Mouse (Mus musculus): Measurements from ENCODE around the gene Rps6ka6. TPM values are rescaled to one million over a fixed set of nuclear protein-coding genes. Genes with fewer than 3 reads are reported as not detected.

The Rps6ka6 gene
- polyA plus RNA-seq, 1 experiment from 2014 or later = 1.3 TPM

DNA sequence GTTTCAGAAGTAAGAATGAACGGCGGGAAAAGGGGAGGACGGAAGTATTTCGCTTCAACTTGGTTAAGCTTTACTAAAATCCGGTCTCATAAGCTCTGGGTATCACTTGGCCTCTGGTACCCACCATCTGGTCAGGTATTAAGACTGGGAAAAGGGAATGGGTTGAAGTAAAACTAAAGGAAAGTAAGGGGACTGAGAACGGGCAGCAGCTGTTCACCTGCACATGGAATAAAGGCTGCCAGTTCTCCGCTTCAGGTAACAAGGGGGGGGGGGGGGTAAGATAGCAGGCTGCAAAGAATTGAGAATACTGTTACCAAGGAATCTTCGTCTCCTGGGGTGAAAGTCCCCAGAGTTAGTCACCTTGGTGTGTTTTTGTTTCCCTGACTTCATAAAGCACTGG lies 75.7 kb downstream of the Rps6ka6 start:
- Histone ChIP-seq H3K27me3 (ENCODE audit: insufficient read depth, low read length) (no peaks in the 10 kb centered on the region), H3K4me1 (ENCODE audit: insufficient read depth) (no peaks in the 10 kb centered on the region), H3K9ac (replicated peaks) (no peak overlapping the region), H3K27ac (ENCODE audit: low read depth) (no peak overlapping the region), H3K4me3 (ENCODE audit: low read depth, low read length) (peak overlapping the region; percentile 54), H3K9me3 (ENCODE audit: low read length) (no peaks in the 10 kb centered on the region), H3K36me3 (replicated peaks; ENCODE audit: insufficient read depth, low read length) (no peaks in the 10 kb centered on the region), H3K4me2 (ENCODE audit: low read depth, low read length) (peak overlapping the region; percentile 81)
- ATAC-seq (no peak), DNase-seq (no peak)
- WGBS (ENCODE audit: insufficient replicate concordance) = 26% methylated on average over 8 of the region's 8 CpGs
- TF ChIP-seq CTCF (IDR thresholded peaks at IDR 0.05; ENCODE audit: low read depth) (no peak), EP300 (IDR thresholded peaks at IDR 0.05; ENCODE audit: low read depth) (no peak)

DNA sequence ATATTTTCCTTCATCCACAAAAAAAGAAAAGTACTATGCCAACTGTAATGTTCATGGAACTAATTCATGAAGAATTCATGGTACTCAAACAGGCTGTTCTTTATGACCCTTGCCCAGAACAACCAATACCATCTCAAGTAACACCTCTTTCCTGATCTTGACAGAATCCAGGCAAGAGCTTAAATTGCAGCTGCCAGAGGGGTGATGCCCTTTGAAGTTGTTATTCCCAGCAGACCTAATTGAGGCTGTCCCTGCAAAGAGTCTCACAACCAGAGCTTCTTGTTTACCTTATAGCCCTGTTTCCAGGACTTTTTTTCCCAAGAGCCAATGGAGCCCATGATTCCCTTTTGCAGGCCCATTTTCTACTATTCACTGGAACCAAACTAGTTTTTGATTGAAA lies 77.6 kb downstream of the Rps6ka6 start:
- ATAC-seq (no peak), DNase-seq (no peak)
- Histone ChIP-seq H3K27me3 (ENCODE audit: insufficient read depth, low read length) (no peaks in the 10 kb centered on the region), H3K27ac (ENCODE audit: low read depth) (no peak overlapping the region), H3K4me1 (ENCODE audit: insufficient read depth) (no peaks in the 10 kb centered on the region), H3K36me3 (replicated peaks; ENCODE audit: insufficient read depth, low read length) (no peaks in the 10 kb centered on the region), H3K9me3 (ENCODE audit: low read length) (no peaks in the 10 kb centered on the region), H3K9ac (replicated peaks) (no peak overlapping the region), H3K4me3 (ENCODE audit: low read depth, low read length) (no peak overlapping the region), H3K4me2 (ENCODE audit: low read depth, low read length) (no peak overlapping the region)
- TF ChIP-seq EP300 (IDR thresholded peaks at IDR 0.05; ENCODE audit: low read depth) (no peak), CTCF (IDR thresholded peaks at IDR 0.05; ENCODE audit: low read depth) (no peak)

DNA sequence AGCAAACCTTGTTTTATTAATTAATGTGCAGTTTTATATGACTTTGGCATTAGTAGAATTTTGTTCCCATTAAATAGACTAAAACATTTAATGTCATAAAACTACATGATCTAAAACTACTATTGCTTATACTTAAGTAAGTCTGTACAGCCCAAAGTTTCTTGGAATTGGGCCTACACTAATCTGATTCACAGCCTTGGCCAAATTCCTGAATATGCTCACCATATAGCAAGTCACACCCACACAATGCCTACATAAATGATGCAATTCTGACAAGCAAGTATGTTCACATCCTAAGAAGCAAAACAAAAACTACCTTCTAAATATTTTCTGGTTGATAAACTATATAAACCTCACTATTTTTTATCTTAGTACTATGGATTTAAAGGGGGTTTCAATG lies 101.2 kb downstream of the Rps6ka6 start:
- Histone ChIP-seq H3K27me3 (ENCODE audit: insufficient read depth, low read length) (no peaks in the 10 kb centered on the region), H3K4me1 (ENCODE audit: insufficient read depth) (no peaks in the 10 kb centered on the region), H3K9ac (replicated peaks) (no peak overlapping the region), H3K36me3 (replicated peaks; ENCODE audit: insufficient read depth, low read length) (no peaks in the 10 kb centered on the region), H3K4me2 (ENCODE audit: low read depth, low read length) (no peak overlapping the region), H3K9me3 (ENCODE audit: low read length) (no peaks in the 10 kb centered on the region), H3K4me3 (ENCODE audit: low read depth, low read length) (no peak overlapping the region), H3K27ac (ENCODE audit: low read depth) (no peak overlapping the region)
- DNase-seq (no peak), ATAC-seq (no peak)
- TF ChIP-seq CTCF (IDR thresholded peaks at IDR 0.05; ENCODE audit: low read depth) (no peak), EP300 (IDR thresholded peaks at IDR 0.05; ENCODE audit: low read depth) (no peak)

DNA sequence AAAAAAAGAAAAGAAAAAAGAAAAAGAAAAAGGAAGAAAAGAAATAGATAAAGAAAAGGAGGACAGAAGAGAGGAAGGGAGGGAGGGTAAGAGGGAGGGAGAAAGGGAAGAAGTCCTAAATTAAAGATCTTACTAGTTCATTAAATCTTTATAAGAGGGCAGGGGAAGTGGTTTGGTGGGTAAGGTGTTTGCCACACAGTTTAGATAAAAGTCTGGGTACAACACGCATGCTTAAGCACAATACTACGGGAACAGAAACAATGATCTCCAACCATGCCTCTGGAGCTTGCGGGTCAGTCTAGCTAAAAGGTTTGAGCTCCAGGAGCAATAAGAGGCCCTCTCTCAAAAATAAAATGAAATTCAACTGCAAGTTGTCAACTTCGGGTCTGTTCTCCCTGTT lies 123.0 kb downstream of the Rps6ka6 start:
- Histone ChIP-seq H3K4me1 (ENCODE audit: insufficient read depth) (no peaks in the 10 kb centered on the region), H3K9me3 (ENCODE audit: low read length) (no peaks in the 10 kb centered on the region), H3K36me3 (replicated peaks; ENCODE audit: insufficient read depth, low read length) (no peaks in the 10 kb centered on the region), H3K27ac (ENCODE audit: low read depth) (no peak overlapping the region), H3K4me2 (ENCODE audit: low read depth, low read length) (no peak overlapping the region), H3K27me3 (ENCODE audit: insufficient read depth, low read length) (no peaks in the 10 kb centered on the region), H3K4me3 (ENCODE audit: low read depth, low read length) (no peak overlapping the region), H3K9ac (replicated peaks) (no peak overlapping the region)
- no peak for TF ChIP-seq CTCF (IDR thresholded peaks at IDR 0.05; ENCODE audit: low read depth)
- no peak for TF ChIP-seq EP300 (IDR thresholded peaks at IDR 0.05; ENCODE audit: low read depth)
- DNase-seq = no peak
- WGBS (ENCODE audit: insufficient replicate concordance) = 77% methylated on average over 4 of the region's 4 CpGs
- ATAC-seq = no peak

DNA sequence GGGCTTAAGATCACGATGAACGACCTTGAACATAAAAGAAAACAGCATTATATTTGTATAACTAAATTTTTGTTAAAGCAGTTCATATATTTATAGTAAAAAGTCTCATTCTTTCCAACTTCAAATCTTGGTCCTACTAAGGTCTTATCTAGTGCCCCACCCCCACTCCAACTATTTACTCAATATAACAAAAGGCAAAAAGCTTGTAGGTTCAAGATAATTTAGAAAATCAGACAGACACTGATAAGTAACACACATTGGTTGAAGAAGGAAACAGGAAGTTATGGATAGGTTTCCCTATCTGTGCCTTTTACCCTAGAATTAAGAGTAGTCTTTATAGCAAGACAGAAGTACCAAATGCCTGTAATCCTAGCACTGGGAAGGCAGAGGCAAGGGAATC lies 132.9 kb downstream of the Rps6ka6 start:
- 77% methylated on average over 2 of the region's 2 CpGs for WGBS (ENCODE audit: insufficient replicate concordance)
- no peaks in the 10 kb centered on the region for H3K36me3 ChIP-seq (replicated peaks; ENCODE audit: insufficient read depth, low read length)

DNA sequence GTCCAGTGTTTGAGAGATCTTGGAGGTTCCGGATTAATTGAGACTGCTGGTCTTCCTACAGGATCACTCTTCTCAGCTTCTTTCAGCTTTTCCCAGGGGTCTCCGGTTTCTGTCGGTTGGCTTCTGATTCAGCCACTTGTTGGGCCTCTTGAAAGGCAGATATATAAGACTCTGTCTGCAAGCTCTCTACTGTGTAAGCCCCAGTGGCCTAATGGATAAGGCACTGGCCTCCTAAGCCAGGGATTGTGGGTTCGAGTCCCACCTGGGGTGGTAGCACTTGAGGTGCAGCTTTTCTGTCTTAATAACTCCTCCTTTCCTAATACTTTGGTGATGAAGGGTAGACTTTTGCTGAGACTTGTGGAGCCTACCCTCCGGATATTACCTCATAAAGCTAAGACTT lies 160.7 kb downstream of the Rps6ka6 start:
- Histone ChIP-seq H3K4me2 (ENCODE audit: low read depth, low read length) (no peak overlapping the region), H3K27ac (ENCODE audit: low read depth) (no peak overlapping the region), H3K36me3 (replicated peaks; ENCODE audit: insufficient read depth, low read length) (no peaks in the 10 kb centered on the region), H3K9me3 (ENCODE audit: low read length) (no peaks in the 10 kb centered on the region), H3K4me3 (ENCODE audit: low read depth, low read length) (no peak overlapping the region), H3K27me3 (ENCODE audit: insufficient read depth, low read length) (no peaks in the 10 kb centered on the region), H3K4me1 (ENCODE audit: insufficient read depth) (no peaks in the 10 kb centered on the region), H3K9ac (replicated peaks) (no peak overlapping the region)
- 74% methylated on average over 5 of the region's 5 CpGs for WGBS (ENCODE audit: insufficient replicate concordance)
- TF ChIP-seq CTCF (IDR thresholded peaks at IDR 0.05; ENCODE audit: low read depth) (no peak), EP300 (IDR thresholded peaks at IDR 0.05; ENCODE audit: low read depth) (no peak)
- ATAC-seq (no peak), DNase-seq (no peak)

More for the DNA sequence above, 132.9 kb downstream of the Rps6ka6 start:
- no peaks in the 10 kb centered on the region for H3K4me1 ChIP-seq (ENCODE audit: insufficient read depth)
- no peak overlapping the region for H3K9ac ChIP-seq (replicated peaks)
- H3K4me3 ChIP-seq (ENCODE audit: low read depth, low read length) = no peak overlapping the region
- no peak overlapping the region for H3K27ac ChIP-seq (ENCODE audit: low read depth)
- no peak for ATAC-seq
- TF ChIP-seq EP300 (IDR thresholded peaks at IDR 0.05; ENCODE audit: low read depth) (no peak), CTCF (IDR thresholded peaks at IDR 0.05; ENCODE audit: low read depth) (no peak)
- H3K9me3 ChIP-seq (ENCODE audit: low read length) = no peaks in the 10 kb centered on the region
- no peaks in the 10 kb centered on the region for H3K27me3 ChIP-seq (ENCODE audit: insufficient read depth, low read length)
- no peak for DNase-seq
- H3K4me2 ChIP-seq (ENCODE audit: low read depth, low read length) = no peak overlapping the region

DNA sequence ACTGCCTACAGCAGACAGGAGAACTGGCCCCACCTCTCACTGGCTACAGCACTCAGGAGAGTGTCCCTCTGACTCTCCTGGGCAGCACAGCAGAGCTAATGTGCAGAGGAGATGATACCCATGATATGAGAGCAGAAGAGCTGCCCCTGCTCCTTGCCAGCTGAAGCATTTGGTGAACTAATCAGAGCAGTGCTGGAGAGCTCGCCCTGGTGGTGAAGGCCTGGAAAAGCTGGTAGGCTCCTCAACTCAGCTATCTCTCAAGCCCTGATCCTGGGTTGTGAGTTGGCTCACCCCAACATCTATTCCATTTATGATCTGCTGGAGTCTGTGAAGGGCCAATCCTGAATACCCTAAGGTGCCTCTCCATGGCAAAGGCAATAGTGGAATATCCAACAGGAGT lies 163.6 kb downstream of the Rps6ka6 start:
- TF ChIP-seq EP300 (IDR thresholded peaks at IDR 0.05; ENCODE audit: low read depth) (no peak), CTCF (IDR thresholded peaks at IDR 0.05; ENCODE audit: low read depth) (no peak)
- Histone ChIP-seq H3K36me3 (replicated peaks; ENCODE audit: insufficient read depth, low read length) (no peaks in the 10 kb centered on the region), H3K4me2 (ENCODE audit: low read depth, low read length) (no peak overlapping the region), H3K27ac (ENCODE audit: low read depth) (no peak overlapping the region), H3K9me3 (ENCODE audit: low read length) (no peaks in the 10 kb centered on the region), H3K9ac (replicated peaks) (no peak overlapping the region), H3K4me1 (ENCODE audit: insufficient read depth) (no peaks in the 10 kb centered on the region), H3K4me3 (ENCODE audit: low read depth, low read length) (no peak overlapping the region), H3K27me3 (ENCODE audit: insufficient read depth, low read length) (no peaks in the 10 kb centered on the region)
- ATAC-seq = no peak
- WGBS (ENCODE audit: insufficient replicate concordance) = 33% methylated on average over 1 of the region's 1 CpGs
- no peak for DNase-seq

Other genes with a start within 250 kb of the Rps6ka6 start
- gene Hdx, start 159.1 kb upstream of the Rps6ka6 start, polyA plus RNA-seq (2015; fragmentation: Nextera tagmentation; extraction: Ambion mirVana) = 0.05 TPM in 2 replicates